Mouse (Mus musculus) retina, adult 2 months (tissue): Measurements from ENCODE around the gene Prpsap1.
"Not testable (repeated sequence)": the region's sequence is repeated elsewhere in the genome, so short reads cannot be mapped to it uniquely, and the experiment has no call there.

Experiments
- DNase-seq: peaks from one replicate; pipeline ENCODE4 v3.0.0-alpha.2; 2012; ENCODE audit warnings: low read depth, low spot score

The Prpsap1 gene

GRCm38 (mm10) chr11:116429862-116430613, 64.0 kb downstream of the Prpsap1 start:
- no peak for DNase-seq

GRCm38 (mm10) chr11:116428872-116429859, 64.8 kb downstream of the Prpsap1 start:
- no peak for DNase-seq

GRCm38 (mm10) chr11:116426852-116427575, 67.0 kb downstream of the Prpsap1 start:
- no peak for DNase-seq

GRCm38 (mm10) chr11:116426328-116426727, 67.7 kb downstream of the Prpsap1 start:
- DNase-seq = not testable (repeated sequence)

- DNase-seq = no peak
Observed at GRCm38 (mm10) chr11:116424621-116425407, 69.2 kb downstream of the Prpsap1 start.

- DNase-seq = no peak
Observed at GRCm38 (mm10) chr11:116423782-116424620, 70.0 kb downstream of the Prpsap1 start.

GRCm38 (mm10) chr11:116423214-116423613, 70.8 kb downstream of the Prpsap1 start:
- no peak for DNase-seq

GRCm38 (mm10) chr11:116422562-116422961, 71.4 kb downstream of the Prpsap1 start:
- DNase-seq = no peak

GRCm38 (mm10) chr11:116421102-116421501, 72.9 kb downstream of the Prpsap1 start:
- no peak for DNase-seq
